Mouse (Mus musculus) intestine, postnatal 0 days (tissue): ENCODE measurements around the gene Son. TPM values are rescaled to one million over a fixed set of nuclear protein-coding genes. Genes with fewer than 3 reads are reported as not detected.

Source experiments
- ATAC-seq: fragments of 200-750 bp; cut with Nextera tagmentation; 2 replicates; pipeline ENCODE4 v1.8.0; 2017; ENCODE audit warnings: mild to moderate bottlenecking, moderate TSS enrichment, moderate library complexity
- H3K27ac ChIP-seq: fragments of 300-500 bp; sonication (generic); 2 replicates; pipeline ENCODE4 v1.5.1; 2014; ENCODE audit warnings: mild to moderate bottlenecking, low read depth, low read length, moderate library complexity
- H3K27me3 ChIP-seq: fragments of 300-500 bp; sonication (generic); replicated peaks from 2 replicates; pipeline ENCODE4 v1.6.1; 2014; ENCODE audit warnings: low read length, mixed read lengths; ENCODE audit not compliant: control insufficient read depth, insufficient read depth
- H3K36me3 ChIP-seq: fragments of 300-500 bp; sonication (generic); 2 replicates; pipeline ENCODE4 v1.6.1; 2014; ENCODE audit warnings: mild to moderate bottlenecking, moderate library complexity; ENCODE audit not compliant: control insufficient read depth, insufficient read depth
- H3K4me1 ChIP-seq: fragments of 300-500 bp; sonication (generic); replicated peaks from 2 replicates; pipeline ENCODE4 v1.6.1; 2014; ENCODE audit warnings: antibody characterized with exemption, low read length, mixed read lengths; ENCODE audit not compliant: control insufficient read depth, insufficient read depth
- H3K4me2 ChIP-seq: fragments of 300-500 bp; sonication (generic); replicated peaks from 2 replicates; pipeline ENCODE4 v1.6.1; 2014; ENCODE audit warnings: low read depth, mild to moderate bottlenecking, moderate library complexity
- H3K4me3 ChIP-seq: fragments of 300-500 bp; sonication (generic); 2 replicates; pipeline ENCODE4 v1.5.1; 2014; ENCODE audit warnings: low read depth, low read length
- H3K9ac ChIP-seq: fragments of 300-500 bp; sonication (generic); 2 replicates; pipeline ENCODE4 v1.6.1; 2014; ENCODE audit warnings: mild to moderate bottlenecking, low read depth, low read length
- H3K9me3 ChIP-seq: fragments of 300-500 bp; sonication (generic); 2 replicates; pipeline ENCODE4 v1.6.1; 2016; ENCODE audit warnings: mixed run types; ENCODE audit not compliant: control insufficient read depth
- CTCF ChIP-seq: sonication (generic); IDR thresholded peaks from 2 replicates; pipeline ENCODE4 v1.5.1; 2016; ENCODE audit warnings: low read depth, mild to moderate bottlenecking, control low read depth, antibody characterized with exemption, moderate library complexity
- WGBS: fragments of 180-500 bp; shearing (Covaris S2); extraction: QIAGEN DNeasy Blood & Tissue Kit; methylation state at CpG from one replicate; pipeline ENCODE4 v1.1.7; 2014; 5-methylcytosine and 5-hydroxymethylcytosine counted together
- polyA plus RNA-seq: library from polyadenylated mRNA; unstranded; fragments of >200 nt; fragmentation: Nextera tagmentation; extraction: Ambion mirVana; gene quantifications from 2 replicates; pipeline ENCODE4 v1.2.1, GENCODE M21; 2015

Gene Son
- polyA plus RNA-seq, 1 experiment from 2014 or later: 71.1 TPM

GRCm38 (mm10) chr16:91645995-91646602, 1.2 kb upstream of the Son start:
- H3K27me3 ChIP-seq: no peaks in the 10 kb centered on the region
- peak overlapping the region; percentile 93 for H3K4me2 ChIP-seq
- peak overlapping the region; percentile 80 for H3K4me3 ChIP-seq
- H3K9ac ChIP-seq: peak overlapping the region; percentile 81
- no peaks in the 10 kb centered on the region for H3K4me1 ChIP-seq
- ATAC-seq: no peak
- peak; percentile 42 for TF ChIP-seq CTCF
- H3K9me3 ChIP-seq: no peaks in the 10 kb centered on the region
- no peak overlapping the region for H3K27ac ChIP-seq
- under 1% methylated on average over 11 of the region's 11 CpGs for WGBS
- peaks cover 15% of the 10 kb centered on the region for H3K36me3 ChIP-seq

- Histone ChIP-seq H3K4me1 (no peaks in the 10 kb centered on the region), H3K9me3 (no peaks in the 10 kb centered on the region), H3K27ac (peak within 1 kb of the TSS; percentile 99), H3K4me2 (peak within 1 kb of the TSS; percentile 93), H3K4me3 (peak within 1 kb of the TSS; percentile 80), H3K36me3 (peaks cover 17% of the 10 kb centered on the region), H3K9ac (peak within 1 kb of the TSS; percentile 81), H3K27me3 (no peaks in the 10 kb centered on the region)
- TF ChIP-seq CTCF: no peak
- WGBS: under 1% methylated on average over 59 of the region's 59 CpGs
- ATAC-seq: peak; percentile 84
Measured at GRCm38 (mm10) chr16:91646681-91647419, 456 bp upstream of the Son start, which contains the start of gene Gart. Gene Gart (minus strand): TSS chr16:91646952.

GRCm38 (mm10) chr16:91648220-91648550, 879 bp downstream of the Son start:
- peak overlapping the region; percentile 81 for H3K9ac ChIP-seq
- H3K27ac ChIP-seq: peak overlapping the region; percentile 99
- under 1% methylated on average over 23 of the region's 25 CpGs for WGBS
- peak overlapping the region; percentile 80 for H3K4me3 ChIP-seq
- no peaks in the 10 kb centered on the region for H3K4me1 ChIP-seq
- no peaks in the 10 kb centered on the region for H3K9me3 ChIP-seq
- H3K4me2 ChIP-seq: peak overlapping the region; percentile 93
- peak; percentile 56 for ATAC-seq
- no peaks in the 10 kb centered on the region for H3K27me3 ChIP-seq
- peaks cover 13% of the 10 kb centered on the region for H3K36me3 ChIP-seq
- no peak for TF ChIP-seq CTCF

GRCm38 (mm10) chr16:91649246-91649645, 1.9 kb downstream of the Son start:
- no peaks in the 10 kb centered on the region for H3K4me1 ChIP-seq
- H3K36me3 ChIP-seq: peaks cover 16% of the 10 kb centered on the region
- H3K4me2 ChIP-seq: peak overlapping the region; percentile 93
- H3K4me3 ChIP-seq: peak overlapping the region; percentile 80
- ATAC-seq: no peak
- 28% methylated on average over 3 of the region's 3 CpGs for WGBS
- TF ChIP-seq CTCF: no peak
- no peaks in the 10 kb centered on the region for H3K9me3 ChIP-seq
- no peak overlapping the region for H3K9ac ChIP-seq
- no peaks in the 10 kb centered on the region for H3K27me3 ChIP-seq
- no peak overlapping the region for H3K27ac ChIP-seq

GRCm38 (mm10) chr16:91649781-91650180, 2.5 kb downstream of the Son start:
- H3K4me3 ChIP-seq: no peak overlapping the region
- TF ChIP-seq CTCF: no peak
- no peak for ATAC-seq
- no peak overlapping the region for H3K27ac ChIP-seq
- H3K9ac ChIP-seq: no peak overlapping the region
- H3K4me1 ChIP-seq: no peaks in the 10 kb centered on the region
- H3K27me3 ChIP-seq: no peaks in the 10 kb centered on the region
- H3K9me3 ChIP-seq: no peaks in the 10 kb centered on the region
- no peak overlapping the region for H3K4me2 ChIP-seq
- H3K36me3 ChIP-seq: peaks cover 19% of the 10 kb centered on the region

- Histone ChIP-seq H3K36me3 (peaks cover 43% of the 10 kb centered on the region), H3K9me3 (no peaks in the 10 kb centered on the region), H3K4me2 (no peak overlapping the region), H3K27me3 (no peaks in the 10 kb centered on the region), H3K9ac (no peak overlapping the region), H3K4me1 (no peaks in the 10 kb centered on the region), H3K27ac (no peak overlapping the region), H3K4me3 (no peak overlapping the region)
- 95% methylated on average over 3 of the region's 3 CpGs for WGBS
- ATAC-seq: no peak
- TF ChIP-seq CTCF: no peak
Measured at GRCm38 (mm10) chr16:91652191-91652590, 4.9 kb downstream of the Son start.
